Mouse (Mus musculus): ENCODE results near the gene Vdac1. TPM values are rescaled to one million over a fixed set of nuclear protein-coding genes. Genes with fewer than 3 reads are reported as not detected.

Vdac1 gene
- polyA plus RNA-seq, 1 experiment from 2014 or later: 355 TPM

DNA sequence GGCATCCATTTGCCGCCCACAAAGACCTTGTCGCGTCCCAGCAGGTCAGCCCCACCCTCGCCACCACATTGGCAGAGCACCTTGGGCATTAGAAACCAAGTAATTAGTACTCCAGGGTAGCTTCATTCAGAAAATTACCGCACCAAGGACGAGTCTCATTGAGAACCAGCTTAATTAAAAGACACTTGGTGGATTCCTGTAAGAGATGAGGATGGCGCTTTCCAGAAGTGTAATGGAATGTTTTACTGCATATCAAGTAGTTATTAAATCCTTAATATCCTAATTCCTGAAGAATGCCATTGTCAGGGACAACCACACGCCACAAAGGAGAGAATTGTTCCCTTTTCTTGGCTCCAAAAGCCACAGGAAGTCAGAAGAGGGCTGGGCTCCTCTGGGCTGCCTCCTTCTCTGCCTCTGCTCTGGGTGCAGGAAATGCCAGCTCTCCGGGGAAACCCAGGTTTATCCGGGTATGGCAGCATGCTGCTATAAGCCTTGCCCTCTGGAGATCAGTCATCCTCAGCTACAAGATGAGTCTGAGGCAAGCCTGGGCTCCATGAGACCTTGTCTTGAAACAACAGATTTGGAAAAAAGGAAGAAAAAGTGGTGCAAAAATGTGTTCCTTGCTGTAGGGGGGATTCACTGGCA lies 22.9 kb upstream of the Vdac1 start:
- Histone ChIP-seq H3K4me3 (replicated peaks; ENCODE audit: low read depth, low read length) (no peak overlapping the region), H3K27me3 (ENCODE audit: insufficient read depth, low read length) (no peaks in the 10 kb centered on the region), H3K9ac (ENCODE audit: low read depth, low read length) (no peak overlapping the region), H3K4me1 (replicated peaks; ENCODE audit: insufficient read depth, low read length) (peaks cover 8% of the 10 kb centered on the region; the same call in 1 of the 2 replicates), H3K36me3 (ENCODE audit: insufficient read depth, low read length) (no peaks in the 10 kb centered on the region), H3K27ac (no peak overlapping the region), H3K4me2 (ENCODE audit: low read length) (no peak overlapping the region), H3K9me3 (replicated peaks; ENCODE audit: low read length) (no peaks in the 10 kb centered on the region)
- TF ChIP-seq CTCF (IDR thresholded peaks at IDR 0.05; ENCODE audit: low read depth): no peak
- ATAC-seq (replicated peaks; ENCODE audit: low FRiP score, low read depth) (no peak), DNase-seq (ENCODE audit: low spot score) (peak; percentile 17)
- WGBS: 68% methylated on average over 10 of the region's 10 CpGs

DNA sequence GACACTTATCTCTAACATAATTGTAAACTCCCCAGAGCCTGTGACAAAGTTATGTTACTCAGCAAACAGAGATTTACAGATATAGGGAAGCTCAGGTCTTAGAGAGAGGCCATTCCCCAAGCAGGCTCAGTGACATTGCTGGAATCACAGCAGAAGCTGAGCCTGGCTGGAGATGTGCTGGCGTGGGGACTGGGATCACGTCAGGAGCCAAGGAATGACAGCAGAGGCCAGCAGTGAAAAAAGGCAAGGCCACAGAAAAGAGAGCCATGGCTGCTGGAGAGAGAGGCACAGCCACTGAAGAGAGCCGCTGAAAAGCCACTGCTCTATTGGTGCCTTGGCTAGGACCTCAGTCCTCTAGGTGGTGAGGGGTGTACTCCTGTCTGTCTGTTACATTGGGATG lies 22.3 kb upstream of the Vdac1 start:
- Histone ChIP-seq H3K4me1 (replicated peaks; ENCODE audit: insufficient read depth, low read length) (peaks cover 2% of the 10 kb centered on the region; the same call in 1 of the 2 replicates), H3K27ac (no peak overlapping the region), H3K9ac (ENCODE audit: low read depth, low read length) (no peak overlapping the region), H3K9me3 (replicated peaks; ENCODE audit: low read length) (no peaks in the 10 kb centered on the region), H3K36me3 (ENCODE audit: insufficient read depth, low read length) (no peaks in the 10 kb centered on the region), H3K4me3 (replicated peaks; ENCODE audit: low read depth, low read length) (no peak overlapping the region), H3K4me2 (ENCODE audit: low read length) (no peak overlapping the region), H3K27me3 (ENCODE audit: insufficient read depth, low read length) (no peaks in the 10 kb centered on the region)
- 66% methylated on average over 3 of the region's 3 CpGs for WGBS
- TF ChIP-seq CTCF (IDR thresholded peaks at IDR 0.05; ENCODE audit: low read depth): no peak
- no peak for DNase-seq (ENCODE audit: low spot score)
- ATAC-seq (replicated peaks; ENCODE audit: low FRiP score, low read depth): no peak

DNA sequence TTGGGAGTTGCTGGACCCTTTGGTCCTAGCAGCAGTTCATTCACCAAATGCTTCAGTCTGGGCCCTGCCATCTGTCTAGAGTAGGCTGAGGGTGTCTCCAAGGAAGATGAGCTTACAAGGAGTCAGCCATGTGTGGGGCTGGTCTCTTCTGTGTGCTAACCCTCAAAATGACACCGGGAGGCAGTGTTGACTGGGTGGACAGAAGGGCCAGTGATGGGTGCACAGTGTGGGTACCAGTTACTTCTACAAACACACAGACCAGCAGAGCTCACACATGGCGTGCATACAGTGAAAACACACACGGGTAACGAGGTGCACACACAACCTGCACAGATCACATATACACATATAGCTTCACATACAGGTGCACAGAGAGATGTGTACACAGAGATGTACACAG lies 21.6 kb upstream of the Vdac1 start:
- 96% methylated on average over 4 of the region's 4 CpGs for WGBS
- H3K4me2 ChIP-seq (ENCODE audit: low read length): no peak overlapping the region
- H3K27ac ChIP-seq: no peak overlapping the region
- H3K9ac ChIP-seq (ENCODE audit: low read depth, low read length): no peak overlapping the region
- no peaks in the 10 kb centered on the region for H3K9me3 ChIP-seq (replicated peaks; ENCODE audit: low read length)
- no peaks in the 10 kb centered on the region for H3K27me3 ChIP-seq (ENCODE audit: insufficient read depth, low read length)
- no peak for ATAC-seq (replicated peaks; ENCODE audit: low FRiP score, low read depth)
- no peak; the same call in 1 of the 2 replicates for TF ChIP-seq CTCF (IDR thresholded peaks at IDR 0.05; ENCODE audit: low read depth)
- H3K4me3 ChIP-seq (replicated peaks; ENCODE audit: low read depth, low read length): no peak overlapping the region
- no peaks in the 10 kb centered on the region for H3K4me1 ChIP-seq (replicated peaks; ENCODE audit: insufficient read depth, low read length)
- no peak for DNase-seq (ENCODE audit: low spot score)
- H3K36me3 ChIP-seq (ENCODE audit: insufficient read depth, low read length): no peaks in the 10 kb centered on the region

DNA sequence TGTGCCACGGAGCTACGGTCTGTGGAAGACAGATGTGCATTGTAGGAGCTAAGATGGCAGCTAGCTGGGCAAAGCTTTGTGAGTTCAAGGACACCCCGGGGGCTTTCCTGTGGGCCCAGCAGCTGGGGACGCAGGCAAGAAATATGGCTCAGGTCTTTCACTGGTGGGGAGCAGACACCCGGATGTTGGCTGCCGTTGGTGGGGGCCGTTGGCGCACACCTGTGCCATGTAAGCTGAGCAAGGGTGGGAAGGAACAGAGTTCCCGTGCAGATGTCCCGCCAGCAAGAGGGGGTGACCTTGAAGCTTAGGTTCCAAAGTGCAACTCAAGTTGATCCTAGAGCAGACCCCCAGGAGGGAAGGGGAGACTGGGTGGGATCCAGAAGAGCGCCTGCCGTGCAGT lies 21.1 kb upstream of the Vdac1 start:
- Histone ChIP-seq H3K4me3 (replicated peaks; ENCODE audit: low read depth, low read length) (no peak overlapping the region), H3K4me2 (ENCODE audit: low read length) (no peak overlapping the region), H3K27ac (no peak overlapping the region), H3K4me1 (replicated peaks; ENCODE audit: insufficient read depth, low read length) (no peaks in the 10 kb centered on the region), H3K9me3 (replicated peaks; ENCODE audit: low read length) (no peaks in the 10 kb centered on the region), H3K27me3 (ENCODE audit: insufficient read depth, low read length) (no peaks in the 10 kb centered on the region), H3K36me3 (ENCODE audit: insufficient read depth, low read length) (no peaks in the 10 kb centered on the region), H3K9ac (ENCODE audit: low read depth, low read length) (no peak overlapping the region)
- DNase-seq (ENCODE audit: low spot score) (no peak), ATAC-seq (replicated peaks; ENCODE audit: low FRiP score, low read depth) (no peak)
- WGBS: 91% methylated on average over 12 of the region's 12 CpGs
- no peak for TF ChIP-seq CTCF (IDR thresholded peaks at IDR 0.05; ENCODE audit: low read depth)

DNA sequence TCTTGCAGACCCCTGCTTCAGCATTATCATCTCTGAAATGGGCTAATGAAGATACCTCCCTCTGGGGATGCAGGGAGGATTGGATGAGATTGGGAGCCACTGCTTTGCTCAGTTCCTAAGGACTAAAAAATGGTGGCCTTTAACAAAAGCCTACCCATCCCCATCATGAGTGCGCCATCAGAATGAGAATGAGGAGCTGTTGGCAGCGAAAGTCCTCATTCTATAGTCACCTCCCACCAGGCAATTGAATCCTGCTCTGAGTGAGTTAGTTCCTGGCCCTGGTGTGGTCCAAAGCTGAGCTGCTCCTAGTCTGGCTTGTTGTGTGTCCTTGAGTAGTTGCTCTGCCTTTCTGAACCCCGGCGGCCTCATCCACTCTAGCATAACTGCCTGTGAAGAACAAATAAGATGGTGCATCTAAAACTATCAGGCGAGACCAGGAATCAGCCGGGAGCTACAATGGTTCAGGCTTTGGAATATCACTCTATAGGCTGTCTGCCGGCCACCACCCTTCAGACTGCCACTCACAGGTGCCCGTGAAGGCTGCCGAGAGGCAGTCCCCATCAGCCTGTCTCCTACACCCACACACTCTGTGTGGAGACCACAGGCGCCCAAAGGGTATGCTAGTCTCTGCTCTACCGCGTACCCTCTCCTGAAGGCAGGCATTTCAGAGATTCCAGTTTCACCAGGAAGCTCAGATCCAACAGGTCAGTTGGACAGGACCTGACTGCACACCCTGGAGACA lies 20.4 kb upstream of the Vdac1 start:
- Histone ChIP-seq H3K27me3 (ENCODE audit: insufficient read depth, low read length) (no peaks in the 10 kb centered on the region), H3K36me3 (ENCODE audit: insufficient read depth, low read length) (no peaks in the 10 kb centered on the region), H3K4me1 (replicated peaks; ENCODE audit: insufficient read depth, low read length) (no peaks in the 10 kb centered on the region), H3K4me2 (ENCODE audit: low read length) (no peak overlapping the region), H3K27ac (no peak overlapping the region), H3K9ac (ENCODE audit: low read depth, low read length) (no peak overlapping the region), H3K4me3 (replicated peaks; ENCODE audit: low read depth, low read length) (no peak overlapping the region), H3K9me3 (replicated peaks; ENCODE audit: low read length) (no peaks in the 10 kb centered on the region)
- DNase-seq (ENCODE audit: low spot score): no peak
- ATAC-seq (replicated peaks; ENCODE audit: low FRiP score, low read depth): no peak
- no peak for TF ChIP-seq CTCF (IDR thresholded peaks at IDR 0.05; ENCODE audit: low read depth)
- 88% methylated on average over 12 of the region's 12 CpGs for WGBS

DNA sequence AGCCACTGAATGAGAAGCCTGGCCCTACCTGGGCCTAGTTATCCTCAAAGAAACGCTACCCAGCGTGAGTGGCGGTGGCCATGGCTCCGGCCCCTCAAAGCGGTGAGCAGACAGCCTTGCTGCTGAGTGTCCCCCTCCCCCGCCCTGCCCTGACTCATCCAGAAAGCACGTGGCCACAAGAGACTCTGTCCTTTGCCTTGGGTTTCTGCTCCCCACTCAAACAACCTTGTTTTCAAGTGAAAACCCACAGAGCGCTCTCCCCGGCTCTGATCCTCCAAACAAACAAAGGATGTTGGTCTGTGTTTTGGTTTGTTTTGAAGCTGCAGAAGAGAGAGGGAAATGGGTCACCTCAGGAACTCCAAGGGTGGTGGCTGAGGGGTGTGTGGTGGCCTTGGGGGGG lies 19.7 kb upstream of the Vdac1 start:
- ATAC-seq (replicated peaks; ENCODE audit: low FRiP score, low read depth) (no peak), DNase-seq (ENCODE audit: low spot score) (no peak)
- WGBS: 58% methylated on average over 9 of the region's 9 CpGs

More for the DNA sequence above, 19.7 kb upstream of the Vdac1 start:
- no peak for TF ChIP-seq CTCF (IDR thresholded peaks at IDR 0.05; ENCODE audit: low read depth)
- no peaks in the 10 kb centered on the region for H3K27me3 ChIP-seq (ENCODE audit: insufficient read depth, low read length)
- H3K27ac ChIP-seq: no peak overlapping the region
- no peak overlapping the region for H3K9ac ChIP-seq (ENCODE audit: low read depth, low read length)
- no peak overlapping the region for H3K4me3 ChIP-seq (replicated peaks; ENCODE audit: low read depth, low read length)
- no peak overlapping the region for H3K4me2 ChIP-seq (ENCODE audit: low read length)
- no peaks in the 10 kb centered on the region for H3K36me3 ChIP-seq (ENCODE audit: insufficient read depth, low read length)
- H3K9me3 ChIP-seq (replicated peaks; ENCODE audit: low read length): no peaks in the 10 kb centered on the region
- no peaks in the 10 kb centered on the region for H3K4me1 ChIP-seq (replicated peaks; ENCODE audit: insufficient read depth, low read length)

Measured in kidney, postnatal 0 days (tissue).